Comparison of ENCODE assay signal across 22 mouse cellular contexts in the genomic region with DNA sequence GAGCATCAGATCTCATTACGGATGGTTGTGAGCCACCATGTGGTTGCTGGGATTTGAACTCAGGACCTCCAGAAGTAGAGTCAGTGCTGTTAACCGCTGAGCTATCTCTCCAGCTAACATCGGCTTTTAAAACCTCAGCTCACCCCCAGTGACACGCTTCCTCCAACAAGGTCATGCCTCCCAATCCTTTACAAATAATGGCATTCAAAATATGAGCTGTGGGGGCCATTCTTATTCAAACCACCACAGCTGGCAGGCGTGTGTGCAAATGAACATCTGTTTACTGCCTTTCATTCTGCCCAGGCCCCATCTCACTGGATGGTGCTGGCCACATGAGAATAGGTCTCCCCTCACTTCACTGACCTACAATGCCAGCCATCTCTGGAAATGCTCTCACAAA.
"Had no signal": no experiment of that assay in that cellular context is flagged by ENCODE, and none has a peak within 500 bp of the region (broad histone marks: within the 10 kb centered on the region; RNA-seq: fewer than 3 reads in every experiment).

No protein-coding gene starts in this region.

- H3K9me3 ChIP-seq: heart, embryonic 10.5 days; heart, embryonic 12.5 days; hindbrain, embryonic 13.5 days; hindbrain, embryonic 15.5 days; limb, embryonic 13.5 days; limb, embryonic 15.5 days; liver, embryonic 12.5 days had no signal

- DNase-seq: gastrocnemius, postnatal 10 days; gastrocnemius, postnatal 25 days; heart, adult 18-20 months; heart, postnatal 10 days; heart, postnatal 36 days; kidney, adult 11 months; kidney, postnatal 10 days; kidney, postnatal 25 days; layer of hippocampus, adult 9-11 months; layer of hippocampus, postnatal 36 days; left cerebral cortex, postnatal 4 days; lung, adult 18-20 months had no signal

- H3K4me3 ChIP-seq: heart, embryonic 10.5 days; heart, embryonic 12.5 days; hindbrain, embryonic 13.5 days; hindbrain, embryonic 15.5 days; limb, embryonic 13.5 days; limb, embryonic 15.5 days; liver, embryonic 12.5 days had no signal

- H3K4me1 ChIP-seq: heart, embryonic 12.5 days had no signal

- H3K9ac ChIP-seq: heart, embryonic 12.5 days; hindbrain, embryonic 13.5 days; hindbrain, embryonic 15.5 days; limb, embryonic 13.5 days; limb, embryonic 15.5 days; liver, embryonic 12.5 days; liver, embryonic 14.5 days had no signal

- H3K27me3 ChIP-seq: heart, embryonic 12.5 days; hindbrain, embryonic 13.5 days; hindbrain, embryonic 15.5 days; limb, embryonic 13.5 days; limb, embryonic 15.5 days; liver, embryonic 12.5 days had no signal

- H3K4me2 ChIP-seq: heart, embryonic 12.5 days; hindbrain, embryonic 13.5 days; hindbrain, embryonic 15.5 days; limb, embryonic 13.5 days; limb, embryonic 15.5 days; liver, embryonic 12.5 days had no signal

- ATAC-seq: hindbrain, postnatal 0 days; intestine, embryonic 16.5 days; liver, embryonic 12.5 days had no signal

- H3K27ac ChIP-seq: heart, embryonic 10.5 days; hindbrain, embryonic 13.5 days; hindbrain, embryonic 15.5 days; hindbrain, postnatal 0 days; limb, embryonic 13.5 days; limb, embryonic 15.5 days; liver, embryonic 12.5 days; liver, embryonic 14.5 days had no signal
